Comparison of ENCODE assay signal across 8 mouse cellular contexts in the genomic region with DNA sequence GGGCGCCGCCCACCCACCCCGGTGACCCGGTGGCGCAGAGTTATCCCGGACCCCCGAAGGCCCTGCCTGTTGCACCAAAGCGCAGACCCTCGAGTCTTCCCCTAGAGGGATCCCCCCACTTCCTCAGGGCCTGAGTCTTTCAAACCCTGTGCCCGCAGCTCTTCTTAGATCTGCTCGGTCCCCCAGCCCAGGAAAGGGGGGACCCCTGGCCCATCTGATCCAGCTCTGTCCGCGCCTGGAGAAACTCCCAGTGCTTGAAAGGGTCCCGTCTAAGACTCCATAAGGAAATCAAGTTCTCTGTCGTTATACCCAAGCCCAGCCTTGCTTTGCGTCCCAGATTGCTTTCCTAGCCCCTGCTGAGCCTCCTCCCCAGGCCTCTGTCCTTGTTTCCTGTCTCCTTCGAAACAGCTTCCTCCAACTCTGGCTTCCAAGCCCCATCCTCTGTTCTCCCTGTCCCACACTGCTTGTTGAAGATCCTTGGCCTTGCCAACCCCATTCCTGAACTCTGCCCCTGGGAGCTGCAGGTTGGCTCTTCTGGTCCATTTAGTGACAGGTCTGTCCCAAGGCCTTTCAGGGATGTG. TPM values are rescaled to one million over a fixed set of nuclear protein-coding genes. Genes with fewer than 3 reads are reported as not detected.
DNase-seq lines count a peak whose midpoint lies in the region; ATAC-seq and TF ChIP-seq lines count a peak whose summit lies in the region.

No protein-coding gene starts in this region.

- TF ChIP-seq POLR2A in MEL (IDR thresholded peaks at IDR 0.05; ENCODE audit: control insufficient read depth in 1 of 2, insufficient read depth in 1 of 2, low read depth in 1 of 2, low read length in 2 of 2, poor library complexity in 1 of 2) = no peak
- no peak for TF ChIP-seq POLR2A in small intestine, adult 2 months (IDR thresholded peaks at IDR 0.05; ENCODE audit: low read depth, low read length)

- H3K36me3 ChIP-seq in MEL (ENCODE audit: control insufficient read depth in 1 of 2, insufficient read depth in 2 of 2, low read length in 2 of 2) = peaks cover 0 to 8% of the 10 kb centered on the region in 2 experiments; a peak in 2 of 4 replicates
- H3K36me3 ChIP-seq in heart, embryonic 12.5 days = peaks cover 32% of the 10 kb centered on the region
- peaks cover 8% of the 10 kb centered on the region for H3K36me3 ChIP-seq in limb, embryonic 11.5 days (ENCODE audit: control insufficient read depth, insufficient read depth, low read length)
- H3K36me3 ChIP-seq in small intestine, adult 2 months (ENCODE audit: control insufficient read depth, insufficient read depth, low read length) = peaks cover 20% of the 10 kb centered on the region

- peaks cover 0 to 6% of the 10 kb centered on the region in 2 experiments; a peak in 2 of 4 replicates for H3K4me1 ChIP-seq in MEL (ENCODE audit: control insufficient read depth in 1 of 2, insufficient read depth in 2 of 2, low read length in 2 of 2)
- H3K4me1 ChIP-seq in heart, embryonic 12.5 days (replicated peaks) = peaks cover 43% of the 10 kb centered on the region
- H3K4me1 ChIP-seq in limb, embryonic 11.5 days (ENCODE audit: control insufficient read depth, insufficient read depth, low read length) = peaks cover 15% of the 10 kb centered on the region
- peaks cover 17% of the 10 kb centered on the region for H3K4me1 ChIP-seq in small intestine, adult 2 months (ENCODE audit: control insufficient read depth, insufficient read depth, insufficient read length, low read length)

- H3K4me3 ChIP-seq in gastrocnemius, adult 2 months = peak overlapping the region; percentile 95
- peak overlapping the region; percentile 62 to 70 for H3K4me3 ChIP-seq in MEL (ENCODE audit: control insufficient read depth in 1 of 2, insufficient read depth in 1 of 2, low read depth in 2 of 2, low read length in 2 of 2)
- H3K4me3 ChIP-seq in heart, embryonic 12.5 days = peak overlapping the region; percentile 78
- peak overlapping the region; percentile 54 for H3K4me3 ChIP-seq in limb, embryonic 11.5 days (ENCODE audit: low read depth, low read length)
- peak overlapping the region; percentile 70 for H3K4me3 ChIP-seq in small intestine, adult 2 months (ENCODE audit: low read depth, low read length)

- H3K9me3 ChIP-seq in MEL (replicated peaks; ENCODE audit: insufficient read depth, low read length) = no peaks in the 10 kb centered on the region
- H3K9me3 ChIP-seq in heart, embryonic 12.5 days (replicated peaks) = no peaks in the 10 kb centered on the region
- no peaks in the 10 kb centered on the region for H3K9me3 ChIP-seq in limb, embryonic 11.5 days (ENCODE audit: control insufficient read depth, low read length)

- peak overlapping the region; percentile 92 for H3K9ac ChIP-seq in MEL (ENCODE audit: control insufficient read depth, low read depth, low read length, poor library complexity, severe bottlenecking)
- peak overlapping the region; percentile 90 for H3K9ac ChIP-seq in heart, embryonic 12.5 days
- H3K9ac ChIP-seq in limb, embryonic 11.5 days (ENCODE audit: low read length) = peak overlapping the region; percentile 71

- TF ChIP-seq RAD21 in MEL (IDR thresholded peaks at IDR 0.05; ENCODE audit: low read depth, low read length) = no peak

- under 1% methylated on average over 17 of the region's 17 CpGs for WGBS in heart, embryonic 12.5 days
- 0% methylated on average over 16 of the region's 17 CpGs for WGBS in limb, embryonic 11.5 days
- 2% methylated on average over 17 of the region's 17 CpGs for WGBS in small intestine, adult 2 months

- TF ChIP-seq EP300 in MEL (IDR thresholded peaks at IDR 0.05; ENCODE audit: low read depth in 1 of 2, low read length in 2 of 2) = no peak

- H3K4me2 ChIP-seq in heart, embryonic 12.5 days = peak overlapping the region; percentile 77
- peak overlapping the region; percentile 57 for H3K4me2 ChIP-seq in limb, embryonic 11.5 days (ENCODE audit: low read depth, severe bottlenecking)

- TF ChIP-seq CTCF in gastrocnemius, adult 2 months (IDR thresholded peaks at IDR 0.05) = no peak
- TF ChIP-seq CTCF in MEL (IDR thresholded peaks at IDR 0.05 in 2 of 3, conservative IDR thresholded peaks at IDR 0.05 in 1 of 3; ENCODE audit: control insufficient read depth in 1 of 3, insufficient read depth in 1 of 3, low read depth in 2 of 3, low read length in 3 of 3, poor library complexity in 1 of 3, severe bottlenecking in 1 of 3) = no peak
- TF ChIP-seq CTCF in small intestine, adult 2 months (IDR thresholded peaks at IDR 0.05; ENCODE audit: extremely low read depth, insufficient read length, insufficient replicate concordance, low read depth, low read length) = no peak

- H3K27ac ChIP-seq in gastrocnemius, adult 2 months = peak overlapping the region; percentile 97
- peak overlapping the region; percentile 41 for H3K27ac ChIP-seq in MEL (ENCODE audit: control insufficient read depth, low read depth, low read length)
- peak overlapping the region; percentile 99 for H3K27ac ChIP-seq in heart, embryonic 12.5 days (ENCODE audit: poor library complexity, severe bottlenecking)
- peak overlapping the region; percentile 95 for H3K27ac ChIP-seq in limb, embryonic 11.5 days (replicated peaks; ENCODE audit: low read depth, low read length)
- H3K27ac ChIP-seq in small intestine, adult 2 months (ENCODE audit: insufficient read depth, low read depth, low read length) = peak overlapping the region; percentile 77

- intact Hi-C loops in gastrocnemius, adult 2 months (cut with DNase I) = no loop called here

- DNase-seq in gastrocnemius, adult 2 months = no peak
- no peak for DNase-seq in gastrocnemius, postnatal 10 days
- peak; percentile 49 for DNase-seq in MEL (ENCODE audit: low read depth, low spot score)
- no peak for DNase-seq in limb, embryonic 11.5 days (ENCODE audit: low spot score)
- no peak for DNase-seq in right cerebral cortex, postnatal 25 days
- DNase-seq in left cerebral cortex, adult 9 months (ENCODE audit: low spot score in 2 of 2) = no peak

- peaks cover 9% of the 10 kb centered on the region for H3K79me2 ChIP-seq in MEL (ENCODE audit: control insufficient read depth, insufficient read depth, low read length, poor library complexity)

- no peak for ATAC-seq in heart, embryonic 12.5 days (ENCODE audit: insufficient number of reproducible peaks, low FRiP score)
- ATAC-seq in limb, embryonic 11.5 days (ENCODE audit: insufficient number of reproducible peaks, low FRiP score, low TSS enrichment, low read depth) = no peak

- no peaks in the 10 kb centered on the region for H3K27me3 ChIP-seq in MEL (ENCODE audit: control insufficient read depth in 1 of 2, insufficient read depth in 2 of 2, low read length in 2 of 2)
- H3K27me3 ChIP-seq in heart, embryonic 12.5 days (replicated peaks) = no peaks in the 10 kb centered on the region
- H3K27me3 ChIP-seq in limb, embryonic 11.5 days (ENCODE audit: control insufficient read depth, insufficient read depth, low read length) = no peaks in the 10 kb centered on the region
- H3K27me3 ChIP-seq in small intestine, adult 2 months (ENCODE audit: control insufficient read depth, insufficient read depth, low read length) = no peaks in the 10 kb centered on the region

RNA-seq across cellular contexts. Expression of a gene that starts 0.9 kb away (rescaled TPM):
- total RNA-seq in gastrocnemius, adult 2 months (2021) = 10 to 100 TPM; 43.1 to 45.7 TPM
- 10 to 100 TPM; 31.1 to 33.8 TPM for total RNA-seq in gastrocnemius, postnatal 10 days (2021)
- 16.1 and 18.2 TPM in 2 replicates for total RNA-seq in MEL (2012; rRNA removed)
- 10 to 100 TPM in 1 of 2 experiments, not detected in 1; 48.1 TPM for polyA plus RNA-seq in MEL (2012; ENCODE audit: insufficient read depth in 1 of 2, insufficient read length in 2 of 2, low read depth in 1 of 2, low replicate concordance in 2 of 2, missing spikeins in 1 of 2)
- polyA plus RNA-seq in heart, embryonic 12.5 days (2016; fragmentation: Nextera tagmentation; extraction: Ambion mirVana) = 54.0 and 54.7 TPM in 2 replicates
- 30.9 and 32.7 TPM in 2 replicates for polyA plus RNA-seq in limb, embryonic 11.5 days (2014; fragmentation: Nextera tagmentation; extraction: Ambion mirVana)
- 62.5 and 105 TPM in 2 replicates for polyA plus RNA-seq in small intestine, adult 2 months (2012; rRNA removed)

RNA-seq across cellular contexts. Expression of a gene that starts 21.6 kb away (rescaled TPM):
- under 1 TPM in 1 of 2 experiments, not detected in 1; 0.13 TPM for total RNA-seq in gastrocnemius, adult 2 months (2021)
- total RNA-seq in gastrocnemius, postnatal 10 days (2021) = not detected
- total RNA-seq in MEL (2012; rRNA removed) = 0.27 TPM in 1 of 2 replicates, not detected in the other
- under 1 TPM in 1 of 2 experiments, not detected in 1; 0.17 TPM for polyA plus RNA-seq in MEL (2012; ENCODE audit: insufficient read depth in 1 of 2, insufficient read length in 2 of 2, low read depth in 1 of 2, low replicate concordance in 2 of 2, missing spikeins in 1 of 2)
- 0.15 and 0.47 TPM in 2 replicates for polyA plus RNA-seq in heart, embryonic 12.5 days (2016; fragmentation: Nextera tagmentation; extraction: Ambion mirVana)
- polyA plus RNA-seq in limb, embryonic 11.5 days (2014; fragmentation: Nextera tagmentation; extraction: Ambion mirVana) = 0.92 and 1.0 TPM in 2 replicates
- 0.13 TPM in 1 of 2 replicates, not detected in the other for polyA plus RNA-seq in small intestine, adult 2 months (2012; rRNA removed)

RNA-seq across cellular contexts. Expression of a gene that starts 21.7 kb away (rescaled TPM):
- total RNA-seq in gastrocnemius, adult 2 months (2021) = 1 to 10 TPM; 1.4 to 2.0 TPM
- total RNA-seq in gastrocnemius, postnatal 10 days (2021) = 10 to 100 TPM in 1 of 2 experiments, 1 to 10 TPM in 1; 6.0 to 11.6 TPM
- 17.1 and 21.0 TPM in 2 replicates for total RNA-seq in MEL (2012; rRNA removed)
- polyA plus RNA-seq in MEL (2012; ENCODE audit: insufficient read depth in 1 of 2, insufficient read length in 2 of 2, low read depth in 1 of 2, low replicate concordance in 2 of 2, missing spikeins in 1 of 2) = 10 to 100 TPM in 1 of 2 experiments, not detected in 1; 80.2 TPM
- polyA plus RNA-seq in heart, embryonic 12.5 days (2016; fragmentation: Nextera tagmentation; extraction: Ambion mirVana) = 26.2 and 26.8 TPM in 2 replicates
- 45.0 and 50.9 TPM in 2 replicates for polyA plus RNA-seq in limb, embryonic 11.5 days (2014; fragmentation: Nextera tagmentation; extraction: Ambion mirVana)
- 41.3 and 48.8 TPM in 2 replicates for polyA plus RNA-seq in small intestine, adult 2 months (2012; rRNA removed)

RNA-seq across cellular contexts. Expression of a gene that starts 22.6 kb away (rescaled TPM):
- not detected for total RNA-seq in gastrocnemius, adult 2 months (2021)
- not detected for total RNA-seq in gastrocnemius, postnatal 10 days (2021)
- total RNA-seq in MEL (2012; rRNA removed) = not detected in 2 replicates
- not detected for polyA plus RNA-seq in MEL (2012; ENCODE audit: insufficient read depth in 1 of 2, insufficient read length in 2 of 2, low read depth in 1 of 2, low replicate concordance in 2 of 2, missing spikeins in 1 of 2)
- 0.84 TPM in 1 of 2 replicates, not detected in the other for polyA plus RNA-seq in heart, embryonic 12.5 days (2016; fragmentation: Nextera tagmentation; extraction: Ambion mirVana)
- polyA plus RNA-seq in limb, embryonic 11.5 days (2014; fragmentation: Nextera tagmentation; extraction: Ambion mirVana) = not detected in 2 replicates
- polyA plus RNA-seq in small intestine, adult 2 months (2012; rRNA removed) = 637 and 2,134 TPM in 2 replicates

RNA-seq across cellular contexts. Expression of a gene that starts 35.5 kb away (rescaled TPM):
- total RNA-seq in gastrocnemius, adult 2 months (2021) = 1 to 10 TPM; 8.5 to 10.0 TPM
- total RNA-seq in gastrocnemius, postnatal 10 days (2021) = 10 to 100 TPM; 26.3 to 35.0 TPM
- 0.04 TPM in 1 of 2 replicates, not detected in the other for total RNA-seq in MEL (2012; rRNA removed)
- 1 to 10 TPM in 1 of 2 experiments, not detected in 1; 1.7 TPM for polyA plus RNA-seq in MEL (2012; ENCODE audit: insufficient read depth in 1 of 2, insufficient read length in 2 of 2, low read depth in 1 of 2, low replicate concordance in 2 of 2, missing spikeins in 1 of 2)
- 40.5 and 40.8 TPM in 2 replicates for polyA plus RNA-seq in heart, embryonic 12.5 days (2016; fragmentation: Nextera tagmentation; extraction: Ambion mirVana)
- polyA plus RNA-seq in limb, embryonic 11.5 days (2014; fragmentation: Nextera tagmentation; extraction: Ambion mirVana) = 11.2 and 12.6 TPM in 2 replicates
- polyA plus RNA-seq in small intestine, adult 2 months (2012; rRNA removed) = 18.9 and 26.0 TPM in 2 replicates

Comparison
In these comparisons a context has a peak if more than half of its experiments do, and no peak if none do; other contexts are left out.
1. H3K27ac ChIP-seq: peak in every context shown above with its lines; median percentile 99 in heart, embryonic 12.5 days; 97 in gastrocnemius, adult 2 months; 95 in limb, embryonic 11.5 days; 77 in small intestine, adult 2 months; 41 in MEL.